Mouse (Mus musculus) testis, adult 2 months (tissue): ENCODE data around the gene Shroom1. TPM values are rescaled to one million over a fixed set of nuclear protein-coding genes. Genes with fewer than 3 reads are reported as not detected.

Source experiments
- H3K27ac ChIP-seq: fragments of 200-500 bp; 2 replicates; pipeline ENCODE4 v1.5.1; 2012; ENCODE audit warnings: low read depth, low read length; ENCODE audit not compliant: control insufficient read depth, insufficient read depth
- H3K27me3 ChIP-seq: fragments of 200-500 bp; 2 replicates; pipeline ENCODE4 v1.6.1; 2012; ENCODE audit warnings: mild to moderate bottlenecking, low read length, moderate library complexity; ENCODE audit not compliant: control insufficient read depth, insufficient read depth
- H3K36me3 ChIP-seq: fragments of 200-500 bp; 2 replicates; pipeline ENCODE4 v1.6.1; 2012; ENCODE audit warnings: mild to moderate bottlenecking, low read length; ENCODE audit not compliant: control insufficient read depth, insufficient read depth
- H3K4me1 ChIP-seq: fragments of 200-500 bp; 2 replicates; pipeline ENCODE4 v1.6.1; 2012; ENCODE audit warnings: low read length; ENCODE audit not compliant: control insufficient read depth, insufficient read depth
- H3K4me3 ChIP-seq: fragments of 200-500 bp; 2 replicates; pipeline ENCODE4 v1.5.1; 2012; ENCODE audit warnings: low read depth, mild to moderate bottlenecking, low read length, moderate library complexity, mixed read lengths; ENCODE audit not compliant: control insufficient read depth
- CTCF ChIP-seq: fragments of 200-500 bp; IDR thresholded peaks from 2 replicates; pipeline ENCODE4 v1.5.1; 2012; ENCODE audit warnings: low read depth, mild to moderate bottlenecking, inconsistent platforms, low read length, moderate library complexity; ENCODE audit not compliant: control insufficient read depth, insufficient read depth, insufficient replicate concordance
- POLR2A ChIP-seq: fragments of 200-500 bp; IDR thresholded peaks from 2 replicates; pipeline ENCODE4 v1.6.1; 2012; ENCODE audit warnings: low read depth, mild to moderate bottlenecking, inconsistent platforms, low read length, moderate library complexity; ENCODE audit not compliant: control insufficient read depth
- polyA plus RNA-seq: library from polyadenylated mRNA; depleted of rRNA; stranded (reverse); fragments of >200 nt; gene quantifications from 2 replicates; pipeline ENCODE4 v1.2.3, GENCODE M21; 2012

Gene Shroom1
- polyA plus RNA-seq, 1 experiment, result 0.41 TPM

GRCm38 (mm10) chr11:53448529-53448928 lies 8.5 kb upstream of the Shroom1 start:
- no peak overlapping the region for H3K4me3 ChIP-seq
- no peaks in the 10 kb centered on the region for H3K4me1 ChIP-seq
- no peaks in the 10 kb centered on the region for H3K27me3 ChIP-seq
- H3K36me3 ChIP-seq, result no peaks in the 10 kb centered on the region
- no peak overlapping the region for H3K27ac ChIP-seq
- TF ChIP-seq POLR2A, result no peak
- TF ChIP-seq CTCF, result no peak

- Histone ChIP-seq H3K4me1 (no peaks in the 10 kb centered on the region), H3K4me3 (no peak overlapping the region), H3K36me3 (no peaks in the 10 kb centered on the region), H3K27me3 (no peaks in the 10 kb centered on the region), H3K27ac (no peak overlapping the region)
- TF ChIP-seq CTCF, result no peak
- TF ChIP-seq POLR2A, result no peak
Measured at GRCm38 (mm10) chr11:53450070-53450705, 6.8 kb upstream of the Shroom1 start.

DNA sequence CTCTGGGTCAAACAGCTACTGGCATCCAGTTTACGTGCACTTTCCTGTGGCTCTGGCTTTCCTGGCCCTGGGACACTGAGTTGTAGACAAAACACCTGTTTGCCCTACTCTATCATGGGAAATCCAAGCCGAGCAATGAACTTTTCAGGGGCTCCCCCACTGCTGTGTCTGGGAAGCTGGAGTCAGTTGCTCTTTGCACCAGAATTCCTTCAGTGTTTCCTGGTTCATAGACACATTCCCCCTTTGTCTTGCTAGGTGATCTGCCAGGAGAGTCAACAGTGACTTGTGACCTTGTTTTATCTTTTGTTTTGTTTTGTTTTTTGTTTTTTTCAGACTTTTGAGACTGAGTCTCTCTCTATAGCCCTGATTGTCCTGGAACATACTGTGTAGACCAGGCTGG lies 5.6 kb upstream of the Shroom1 start:
- Histone ChIP-seq H3K27me3 (no peaks in the 10 kb centered on the region), H3K4me1 (no peaks in the 10 kb centered on the region), H3K4me3 (no peak overlapping the region), H3K27ac (no peak overlapping the region), H3K36me3 (no peaks in the 10 kb centered on the region)
- TF ChIP-seq POLR2A (no peak), CTCF (no peak)

DNA sequence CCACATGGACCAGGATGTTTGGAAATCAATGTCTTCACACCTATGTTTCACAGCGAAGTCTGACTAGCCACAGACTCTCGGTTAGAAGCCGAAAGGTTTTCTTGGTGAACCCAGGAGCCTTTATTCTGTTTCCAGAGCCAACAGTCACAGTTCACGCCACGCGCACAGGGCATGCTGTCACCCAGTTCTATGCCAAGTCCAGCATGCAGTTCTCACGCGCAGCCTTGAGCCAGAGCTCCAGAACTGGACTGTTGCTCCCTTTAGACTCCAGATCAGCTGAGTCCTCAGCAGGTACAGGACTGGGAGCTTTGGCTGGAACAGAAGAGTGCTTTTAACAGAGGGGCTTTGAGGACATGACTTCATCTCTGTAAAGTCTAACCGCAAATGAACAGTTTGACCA lies 4.6 kb upstream of the Shroom1 start:
- Histone ChIP-seq H3K36me3 (no peaks in the 10 kb centered on the region), H3K4me1 (peaks cover 4% of the 10 kb centered on the region; the same call in 1 of the 2 replicates), H3K27me3 (no peaks in the 10 kb centered on the region; the same call in 1 of the 2 replicates), H3K4me3 (no peak overlapping the region), H3K27ac (no peak overlapping the region)
- TF ChIP-seq POLR2A (no peak), CTCF (no peak)

DNA sequence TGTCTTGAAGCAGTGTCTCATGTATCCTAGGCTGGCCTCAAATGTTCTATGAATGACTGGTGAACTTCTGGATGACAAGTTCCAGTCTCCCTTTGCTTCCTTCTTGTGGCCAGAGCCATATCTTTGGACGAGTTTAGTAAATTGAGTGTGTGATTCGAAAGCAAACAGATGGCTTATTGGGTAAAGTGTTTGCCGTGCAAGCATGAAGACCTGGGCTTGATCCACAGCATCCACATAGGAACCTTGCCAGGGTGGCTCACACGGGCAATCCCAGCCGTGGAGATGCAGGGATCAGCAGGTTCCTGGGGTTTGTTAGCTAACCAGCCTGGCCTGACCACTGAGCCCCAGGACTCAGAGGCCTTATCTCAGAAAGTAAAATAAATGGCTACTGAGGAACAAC lies 4.0 kb upstream of the Shroom1 start:
- Histone ChIP-seq H3K4me1 (peaks cover 4% of the 10 kb centered on the region; the same call in 1 of the 2 replicates), H3K27ac (no peak overlapping the region), H3K4me3 (no peak overlapping the region), H3K36me3 (no peaks in the 10 kb centered on the region), H3K27me3 (no peaks in the 10 kb centered on the region; the same call in 1 of the 2 replicates)
- TF ChIP-seq POLR2A (no peak), CTCF (no peak)

DNA sequence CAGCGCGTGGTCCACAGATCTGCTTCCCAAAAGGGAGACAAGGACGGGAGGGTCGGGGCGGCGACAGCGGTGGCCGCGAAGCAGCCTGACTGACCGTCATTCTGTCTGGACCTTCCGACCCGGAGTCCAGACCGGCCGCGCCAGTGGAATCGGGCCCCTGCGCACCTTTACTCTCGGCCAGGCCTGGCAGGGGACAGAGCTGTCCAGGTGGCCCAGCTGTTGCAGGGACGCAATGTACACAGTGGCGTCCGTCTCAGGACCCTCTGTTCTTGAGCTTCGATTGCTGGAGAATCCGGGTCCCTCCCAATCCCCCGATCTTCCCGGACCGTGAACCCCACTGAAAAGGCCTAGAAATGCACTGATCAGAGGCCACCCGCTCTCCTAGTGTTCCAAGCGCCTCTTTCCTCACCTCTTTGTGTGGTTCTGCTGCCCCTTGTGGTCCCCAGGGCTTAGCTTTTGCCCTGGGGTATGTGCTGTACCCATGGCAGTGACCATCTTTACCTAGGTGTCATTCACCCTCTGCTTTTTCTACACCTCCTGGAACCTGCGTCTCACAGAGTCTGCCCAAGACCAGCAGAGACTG lies 458 bp downstream of the Shroom1 start:
- no peaks in the 10 kb centered on the region for H3K36me3 ChIP-seq
- H3K27me3 ChIP-seq, result no peaks in the 10 kb centered on the region; the same call in 1 of the 2 replicates
- TF ChIP-seq POLR2A (no peak), CTCF (no peak)
- H3K4me3 ChIP-seq, result peak overlapping the region; percentile 43
- H3K27ac ChIP-seq, result no peak overlapping the region
- peaks cover 4% of the 10 kb centered on the region; the same call in 1 of the 2 replicates for H3K4me1 ChIP-seq

- H3K27me3 ChIP-seq, result peaks cover 2% of the 10 kb centered on the region; the same call in 1 of the 2 replicates
- TF ChIP-seq POLR2A (no peak), CTCF (no peak)
- H3K27ac ChIP-seq, result no peak overlapping the region
- H3K36me3 ChIP-seq, result no peaks in the 10 kb centered on the region
- H3K4me1 ChIP-seq, result peaks cover 18% of the 10 kb centered on the region
- no peak overlapping the region for H3K4me3 ChIP-seq
Measured at GRCm38 (mm10) chr11:53458996-53459395, 2.0 kb downstream of the Shroom1 start.
